Mouse (Mus musculus): ENCODE data around the gene Tmem109.

Tmem109 gene

GRCm38 (mm10) chr19:10880975-10881425 is 801 bp downstream of the Tmem109 start:
- no peak for DNase-seq

DNA sequence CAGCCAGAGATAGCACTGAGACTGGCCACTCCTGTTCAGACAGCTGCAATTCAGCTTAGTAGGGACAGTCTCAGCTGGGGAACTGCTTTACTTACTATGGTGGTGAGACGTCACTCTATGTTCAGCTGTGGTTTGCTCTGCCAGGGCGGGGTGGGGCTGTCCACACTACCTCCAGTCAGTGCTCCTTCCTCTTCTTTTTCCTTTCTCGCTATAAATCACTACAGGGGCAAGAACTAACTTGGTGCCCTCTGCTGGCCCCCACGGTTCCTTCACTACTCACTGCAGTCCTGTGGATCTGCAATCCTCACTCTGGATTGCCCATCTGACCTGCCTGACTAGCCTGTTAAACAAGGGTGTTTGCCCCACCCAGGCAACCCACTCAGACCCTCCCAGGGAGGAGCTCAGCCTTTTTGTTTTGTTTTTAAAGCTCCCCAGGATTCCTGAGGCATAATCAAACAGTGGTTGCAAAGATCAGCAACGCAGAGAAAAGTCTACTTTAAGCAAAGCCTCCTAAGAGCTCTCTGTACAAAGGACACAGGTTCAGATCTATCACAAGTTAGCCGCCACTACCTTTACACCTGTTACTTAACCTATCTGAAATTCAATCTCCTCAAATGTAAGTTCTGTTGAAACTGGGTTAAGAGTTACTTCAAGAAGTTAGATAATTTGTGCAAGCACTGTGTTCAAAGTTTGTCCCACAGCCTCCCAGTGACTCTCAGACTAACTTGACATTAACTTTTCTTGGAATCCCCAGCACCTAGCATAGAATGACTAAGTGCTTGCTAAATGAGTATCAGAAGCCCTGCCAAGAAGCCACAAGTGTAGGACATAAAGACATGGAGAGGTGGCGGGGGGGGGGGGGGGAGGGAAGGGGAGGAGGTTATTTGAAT is 1.5 kb downstream of the Tmem109 start:
- peak; percentile 78 to 81 for DNase-seq

DNA sequence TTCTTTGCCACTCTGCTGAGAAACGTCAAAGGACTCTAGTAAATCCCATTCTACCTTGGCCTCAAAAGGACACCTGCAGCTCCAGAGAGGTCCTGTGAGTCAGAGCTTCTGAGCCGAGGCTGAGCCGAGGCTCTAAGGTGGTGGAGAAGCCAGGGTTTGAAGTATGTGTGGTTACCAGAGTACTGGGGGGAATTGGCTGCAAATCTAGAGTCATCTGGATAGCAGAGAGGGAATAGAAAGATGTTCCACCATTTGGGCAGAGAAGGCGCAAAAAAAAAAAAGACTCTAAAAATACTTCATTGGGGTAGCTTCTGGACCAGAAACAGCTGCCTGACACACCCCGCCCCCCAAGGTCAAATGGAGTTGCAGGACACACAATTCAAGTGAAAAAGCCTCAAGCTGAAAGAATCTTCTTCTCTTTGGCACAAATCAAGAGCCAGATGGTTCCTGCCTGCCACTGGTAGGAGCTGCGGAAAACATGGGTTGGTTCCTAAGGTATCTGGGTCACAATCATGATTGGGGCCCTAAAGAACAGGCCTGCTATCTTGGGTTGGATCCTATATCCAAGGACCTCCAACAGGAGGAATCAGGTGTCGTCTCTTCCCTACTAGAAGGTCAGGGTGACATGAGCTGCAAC is 3.5 kb downstream of the Tmem109 start:
- DNase-seq: peak; percentile 79 to 80

- peak; percentile 69 to 70 for DNase-seq
Measured at GRCm38 (mm10) chr19:10871328-10871961, 10.4 kb downstream of the Tmem109 start.

GRCm38 (mm10) chr19:10870676-10871075 is 11.1 kb downstream of the Tmem109 start:
- DNase-seq: peak in 1 of 2 experiments; percentile 48

DNA sequence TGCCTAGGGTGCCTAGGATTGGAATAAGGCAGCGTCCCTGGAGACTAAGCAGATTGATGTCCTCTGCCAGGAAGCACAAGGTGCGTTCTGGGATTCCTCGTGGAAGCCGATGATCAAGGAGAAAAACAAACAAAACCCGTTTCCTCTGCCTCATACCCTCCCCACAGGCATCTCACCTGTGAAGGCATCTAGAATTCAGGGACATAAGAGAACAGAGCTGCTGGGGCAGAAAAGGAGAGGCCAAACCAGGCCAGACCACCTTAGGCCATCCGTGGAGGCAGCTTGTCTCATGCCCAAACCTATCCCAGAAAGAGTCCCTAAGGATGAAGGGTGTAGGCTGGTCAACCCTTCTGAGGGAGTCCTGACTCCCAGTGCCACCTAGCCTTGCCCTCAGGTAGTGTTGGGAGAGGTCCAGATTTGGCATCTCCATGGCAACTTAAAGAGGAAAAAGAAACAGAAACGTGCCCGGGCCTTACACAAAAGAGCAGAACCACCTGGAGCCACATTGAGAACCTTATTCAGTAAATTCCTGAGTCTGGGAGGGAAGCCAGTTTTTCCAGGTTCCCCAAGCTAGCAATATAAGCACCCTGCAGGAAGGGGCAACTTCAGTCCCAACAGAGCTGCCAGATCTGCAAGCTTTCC is 11.8 kb downstream of the Tmem109 start, which contains the start of gene Tmem132a:
TSS of gene Tmem132a (minus strand) at position 55 of the 642 bp plus-strand sequence.
- DNase-seq: peak in 1 of 2 experiments; percentile 72

DNA sequence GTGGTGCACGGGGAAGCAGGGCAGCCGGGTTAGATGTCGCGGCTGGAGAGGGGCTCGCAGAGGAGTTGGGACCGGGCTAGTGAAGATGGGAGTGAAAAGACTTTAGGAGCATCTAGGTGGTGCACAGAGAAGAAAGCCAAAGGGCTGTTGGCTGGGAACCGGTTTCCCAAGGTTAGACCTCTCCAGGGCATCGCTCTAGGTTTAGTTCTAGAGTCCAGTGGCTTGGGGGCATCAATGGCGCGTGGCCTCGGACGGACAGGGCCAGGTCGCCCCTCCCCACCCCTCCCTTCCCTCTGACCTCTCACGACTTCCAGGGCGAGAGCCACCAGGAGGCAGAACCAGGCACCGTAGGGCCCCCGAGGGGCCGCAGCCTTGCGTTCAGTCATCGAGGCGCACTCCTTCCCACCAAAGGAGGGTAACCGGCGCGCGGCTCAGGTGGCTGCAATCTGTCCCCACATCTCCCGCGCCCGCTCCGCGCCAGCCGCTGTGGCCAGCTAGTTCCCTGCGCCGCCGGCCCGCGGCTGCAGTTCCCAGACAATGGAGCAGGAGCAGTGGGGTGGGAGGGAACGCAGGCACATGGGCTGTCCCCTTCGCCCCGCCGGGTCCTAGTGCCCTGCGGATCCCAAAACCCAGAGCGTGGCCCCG is 12.4 kb downstream of the Tmem109 start:
- DNase-seq: peak; percentile 94 to 96

GRCm38 (mm10) chr19:10868623-10869141 is 13.1 kb downstream of the Tmem109 start:
- DNase-seq: peak; percentile 66 to 76

DNA sequence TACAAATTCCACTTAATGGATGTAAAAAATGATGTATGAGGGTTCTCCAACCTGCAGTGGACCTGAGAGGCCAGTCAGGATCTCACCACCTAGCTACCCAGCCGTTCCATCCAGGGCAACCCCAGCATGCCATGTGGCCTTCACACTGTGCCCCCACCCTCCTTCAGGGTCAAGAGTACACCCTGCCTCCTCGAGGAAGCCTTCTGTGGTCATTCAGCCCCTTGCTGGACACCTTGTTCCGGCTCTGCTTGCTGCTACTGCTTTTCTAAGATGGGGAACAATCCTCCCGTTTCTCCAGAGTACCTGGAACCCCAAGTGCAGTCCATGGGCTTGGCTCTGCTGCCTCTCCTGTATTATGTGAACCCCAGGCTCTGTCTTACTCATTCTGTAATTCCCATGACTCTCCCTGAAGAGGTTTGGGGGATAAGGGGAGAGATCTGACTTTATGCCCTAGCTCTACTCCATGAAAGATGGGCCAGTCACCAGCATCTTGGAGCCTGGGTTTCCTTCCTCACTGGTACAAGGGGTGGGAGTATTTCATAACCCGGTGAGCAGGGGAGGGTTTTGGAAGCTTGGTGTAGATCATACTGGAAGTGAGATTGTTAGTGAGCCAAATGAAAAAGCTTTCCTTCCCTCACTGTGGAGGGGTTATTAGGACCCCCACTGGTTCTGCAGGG is 13.7 kb downstream of the Tmem109 start:
- peak; percentile 45 to 53 for DNase-seq

- peak; percentile 82 to 88 for DNase-seq
Measured at GRCm38 (mm10) chr19:10866351-10866750, 15.4 kb downstream of the Tmem109 start.

GRCm38 (mm10) chr19:10860072-10860497 is 21.7 kb downstream of the Tmem109 start:
- DNase-seq: peak; percentile 37 to 60

DNA sequence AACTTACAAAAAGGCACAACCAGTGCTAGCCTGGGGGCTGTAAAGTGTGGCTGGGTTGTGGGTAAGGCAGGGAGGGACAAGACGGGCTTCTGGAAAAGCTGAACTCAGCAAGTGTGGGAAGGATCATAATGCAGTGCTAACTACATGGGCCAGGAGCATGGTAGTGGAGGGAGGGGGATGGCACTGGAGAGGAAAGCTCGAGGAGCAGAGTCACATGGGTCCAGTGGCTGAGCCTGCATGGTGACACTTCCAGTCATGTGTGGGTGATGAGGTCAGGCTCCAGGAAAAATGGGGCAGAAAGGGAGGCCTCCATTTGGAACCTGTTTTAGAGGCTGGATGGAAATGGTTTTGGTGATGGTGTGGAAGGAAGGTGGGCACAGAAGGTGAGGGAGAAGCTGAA is 25.3 kb downstream of the Tmem109 start:
- DNase-seq: peak in 1 of 2 experiments; percentile 36

- DNase-seq: no peak
Measured at GRCm38 (mm10) chr19:10855422-10855821, 26.4 kb downstream of the Tmem109 start.

DNA sequence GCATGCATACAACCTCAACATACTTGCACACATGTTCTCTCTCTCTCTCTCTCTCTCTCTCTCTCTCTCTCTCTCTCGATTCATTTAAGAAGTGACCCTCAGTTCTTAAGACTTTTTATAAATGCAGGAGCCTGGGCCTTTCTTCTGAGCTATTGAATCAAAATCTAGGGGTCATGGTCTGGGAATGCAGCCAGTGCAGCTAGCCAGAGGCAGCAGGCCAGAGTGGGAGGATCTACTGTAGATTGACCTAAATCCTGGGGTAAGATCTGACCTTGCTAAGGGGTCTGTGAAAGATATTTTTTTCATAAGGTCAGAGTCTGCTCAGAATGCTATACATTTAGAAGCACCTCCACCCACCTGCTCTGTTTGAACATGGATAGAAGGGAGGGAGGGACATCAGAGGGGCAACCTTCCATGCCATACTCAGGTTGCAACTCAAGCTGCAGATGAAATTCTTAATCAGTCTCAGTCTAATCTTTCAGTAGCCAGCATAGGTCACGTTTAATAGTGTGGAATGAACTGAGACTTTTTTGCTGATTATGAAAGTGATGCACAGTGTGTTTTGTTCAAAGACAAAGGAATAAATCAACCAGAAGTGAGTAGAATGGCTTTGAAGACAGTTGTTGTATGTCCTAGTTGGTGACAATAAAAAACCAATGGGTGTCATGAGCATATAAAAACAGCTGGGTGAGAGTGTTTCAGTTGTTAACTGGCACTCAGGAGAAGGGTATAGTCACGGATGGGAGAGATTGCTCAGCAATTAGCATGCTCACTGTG is 34.3 kb downstream of the Tmem109 start:
- DNase-seq: peak in 1 of 2 experiments; percentile 59

GRCm38 (mm10) chr19:10846150-10846549 is 35.7 kb downstream of the Tmem109 start:
- no peak for DNase-seq

DNA sequence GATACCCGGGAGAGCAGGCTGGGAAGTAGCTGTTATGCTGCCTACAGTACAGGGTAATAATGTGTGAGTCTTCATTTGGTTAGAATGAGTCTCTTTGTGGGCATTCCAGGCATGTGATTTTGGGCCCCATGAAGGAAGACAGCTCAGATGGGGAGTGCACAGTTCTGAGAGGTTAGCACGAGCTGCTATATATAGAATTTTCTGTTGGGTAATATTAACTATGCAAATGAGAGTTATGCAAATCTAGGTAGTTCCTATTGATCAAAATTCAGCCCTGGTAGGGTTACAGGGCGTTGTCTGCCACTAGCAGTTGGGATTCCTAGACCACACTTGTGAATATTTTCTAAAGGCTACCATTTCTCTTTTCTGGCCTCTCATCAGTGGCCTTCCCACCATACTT is 36.3 kb downstream of the Tmem109 start:
- DNase-seq: no peak

GRCm38 (mm10) chr19:10844206-10844605 is 37.6 kb downstream of the Tmem109 start:
- no peak for DNase-seq

DNA sequence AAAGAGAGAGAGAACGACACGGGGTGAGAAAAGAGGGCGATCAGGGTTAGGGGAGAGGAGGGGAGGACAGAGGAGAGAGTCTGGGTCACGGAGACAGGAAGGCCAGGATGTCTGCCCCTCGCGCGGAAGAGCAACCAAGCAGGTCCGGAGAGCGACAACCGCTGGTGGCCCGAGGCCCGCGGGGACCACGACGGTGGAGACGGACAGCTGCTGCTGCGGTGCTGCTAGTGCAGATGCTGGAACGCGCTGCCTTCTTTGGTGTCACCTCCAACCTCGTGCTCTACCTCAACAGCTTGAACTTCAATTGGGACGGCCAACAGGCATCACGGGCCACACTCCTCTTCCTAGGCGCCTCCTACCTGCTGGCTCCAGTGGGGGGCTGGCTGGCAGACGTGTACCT is 38.9 kb downstream of the Tmem109 start:
- DNase-seq: no peak

DNA sequence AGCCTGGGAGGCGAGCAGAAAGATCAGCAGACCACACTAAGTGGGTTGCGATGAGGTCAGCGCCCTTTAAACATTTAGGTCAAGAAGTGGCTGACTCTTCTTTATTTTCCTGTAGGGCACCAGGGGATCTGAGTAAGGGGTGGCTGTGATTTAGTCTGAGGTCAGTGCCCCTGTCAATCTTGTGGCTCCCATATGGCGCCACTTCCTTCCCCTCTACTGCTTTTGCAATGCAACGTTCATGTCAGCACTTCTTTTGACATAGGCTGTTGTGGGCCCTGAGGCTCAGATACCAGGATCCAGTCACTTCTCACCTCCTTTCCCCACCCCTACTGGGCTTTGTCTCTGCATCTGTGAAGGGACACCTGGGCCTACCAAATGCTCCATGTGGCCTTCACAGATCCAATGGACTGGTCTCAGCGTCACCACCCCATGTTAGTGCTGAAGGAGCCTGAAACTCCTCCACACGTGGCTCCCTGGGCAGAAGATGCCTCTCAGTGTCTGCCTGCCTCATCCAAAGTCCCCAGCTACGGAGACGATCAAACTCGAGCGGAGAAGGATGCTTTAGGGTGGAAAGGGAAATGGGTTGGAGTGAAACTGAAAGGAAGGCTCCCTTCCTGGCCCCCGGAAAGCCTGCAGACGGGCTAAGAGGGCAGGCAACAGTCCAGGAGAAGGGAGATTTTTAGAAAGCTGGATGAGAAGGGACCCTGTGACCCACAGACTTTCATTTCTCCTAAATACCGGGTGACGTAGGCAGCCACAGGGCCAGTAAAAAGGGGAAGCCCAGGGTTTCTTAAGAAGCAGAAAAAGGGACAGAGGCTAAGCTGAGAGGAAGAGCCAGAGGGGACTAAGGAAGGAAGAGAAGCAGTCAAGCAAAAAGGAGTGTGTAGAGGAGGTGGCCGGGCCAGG is 39.8 kb downstream of the Tmem109 start:
- no peak for DNase-seq

Measured in cerebellum, postnatal 25 days (tissue).